Mouse (Mus musculus) heart, postnatal 4 days (tissue): ENCODE measurements around the gene Dnajb4. TPM values are rescaled to one million over a fixed set of nuclear protein-coding genes. Genes with fewer than 3 reads are reported as not detected.
A peak's percentile ranks its signal among the peaks of the same experiment; 100 is the strongest.

ENCODE experiments used
- DNase-seq: peaks from one replicate; pipeline ENCODE4 v3.0.0; 2021
- total RNA-seq, 2 experiments: library from RNA; stranded (reverse); gene quantifications; 2 replicates each; pipeline ENCODE4 v1.2.3; 2021

Dnajb4 gene
- total RNA-seq: 10 to 100 TPM; 58.3 to 62.3 TPM

DNA sequence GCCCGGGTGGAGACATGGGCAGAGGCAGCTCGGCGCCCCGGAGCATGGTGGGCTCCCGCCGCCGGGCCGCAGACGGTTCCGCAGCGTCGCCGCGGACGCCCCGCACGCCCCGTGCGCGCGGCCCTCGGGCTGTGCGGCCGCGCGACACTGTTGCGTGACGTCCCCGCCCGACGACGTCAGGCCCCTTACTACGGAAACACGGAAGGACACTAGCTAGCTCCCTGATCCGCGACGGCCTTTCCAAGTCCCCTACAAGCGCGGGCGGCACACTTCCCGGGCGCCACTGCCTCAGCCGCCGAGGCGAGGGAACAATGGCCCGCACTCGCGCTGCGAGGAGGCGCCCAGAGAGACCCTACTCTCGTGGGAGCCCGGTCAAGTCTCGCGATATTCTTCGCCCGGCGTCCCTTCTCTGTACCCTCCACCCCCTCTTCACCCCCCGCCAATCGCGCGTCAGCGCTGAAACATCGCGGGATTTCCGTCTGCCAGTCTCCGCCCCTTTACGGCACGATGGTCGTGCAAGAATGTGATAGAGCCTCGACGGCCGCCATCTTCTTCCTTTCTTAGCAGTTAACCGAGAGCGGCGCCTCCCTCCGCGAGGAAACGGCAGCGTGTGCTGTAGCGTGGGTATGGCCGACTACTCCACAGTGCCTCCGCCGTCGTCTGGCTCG, at the start of gene Dnajb4, which contains the start of gene Fubp1:
Dnajb4 (minus strand) TSS at position 336 of the 668 bp plus-strand sequence.
Fubp1 (plus strand) TSS at position 456 of the 668 bp plus-strand sequence.
- peak; percentile 100 for DNase-seq

DNA sequence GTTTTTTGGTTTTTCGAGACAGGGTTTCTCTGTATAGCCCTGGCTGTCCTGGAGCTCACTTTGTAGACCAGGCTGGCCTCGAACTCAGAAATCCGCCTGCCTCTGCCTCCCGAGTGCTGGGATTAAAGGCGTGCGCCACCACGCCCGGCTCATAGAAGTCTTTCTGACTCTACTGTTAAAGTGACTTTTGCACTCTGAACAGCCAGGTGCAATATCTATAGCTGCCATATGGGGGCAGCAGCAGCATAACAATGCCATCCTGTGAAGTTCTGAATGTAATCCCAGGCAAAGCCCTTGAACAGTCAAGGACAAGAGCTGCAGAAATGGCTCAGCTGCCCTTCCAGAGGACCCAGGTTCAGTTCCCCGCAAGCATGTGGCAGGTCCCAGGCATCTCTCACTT, 49.3 kb upstream of the Dnajb4 start:
- DNase-seq: peak; percentile 90

DNA sequence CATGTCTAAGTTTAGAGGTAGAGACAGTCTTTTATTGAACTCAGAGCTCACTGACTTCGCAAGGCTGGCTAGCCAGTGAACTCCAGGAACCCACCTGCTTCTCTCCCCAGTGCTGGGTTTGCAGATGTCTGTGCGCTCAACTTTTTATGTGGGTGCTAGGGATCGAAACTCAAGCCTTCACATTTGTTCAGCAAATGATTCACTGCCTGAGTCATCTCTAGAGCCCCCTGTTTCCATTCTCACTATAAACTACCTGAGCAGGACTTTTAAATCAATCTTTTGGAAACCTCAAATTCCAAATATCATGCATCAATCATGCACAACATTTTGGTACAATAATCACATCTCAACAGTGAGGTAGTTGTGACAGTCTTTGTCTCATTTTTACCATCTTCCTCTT, 47.4 kb upstream of the Dnajb4 start:
- DNase-seq: no peak

DNA sequence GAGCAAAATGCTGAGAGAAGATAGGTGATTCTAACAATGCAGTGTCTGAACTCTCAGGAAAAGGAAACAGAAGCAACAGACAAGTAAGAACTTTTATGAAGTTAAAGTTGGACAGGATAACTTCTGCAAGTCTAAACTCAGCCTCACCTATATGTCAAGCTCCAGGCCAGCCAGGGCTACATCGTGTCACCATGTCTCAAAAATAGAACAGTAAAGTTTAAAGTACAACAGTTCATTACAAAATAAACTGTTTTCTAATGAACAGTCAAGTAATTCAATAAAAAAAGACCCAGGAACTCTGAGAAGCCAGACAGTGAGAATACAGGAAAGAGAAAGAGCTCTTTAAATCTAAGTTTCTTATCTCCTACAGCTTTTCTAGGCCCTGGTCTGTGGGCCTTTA, 40.4 kb upstream of the Dnajb4 start:
- no peak for DNase-seq

DNA sequence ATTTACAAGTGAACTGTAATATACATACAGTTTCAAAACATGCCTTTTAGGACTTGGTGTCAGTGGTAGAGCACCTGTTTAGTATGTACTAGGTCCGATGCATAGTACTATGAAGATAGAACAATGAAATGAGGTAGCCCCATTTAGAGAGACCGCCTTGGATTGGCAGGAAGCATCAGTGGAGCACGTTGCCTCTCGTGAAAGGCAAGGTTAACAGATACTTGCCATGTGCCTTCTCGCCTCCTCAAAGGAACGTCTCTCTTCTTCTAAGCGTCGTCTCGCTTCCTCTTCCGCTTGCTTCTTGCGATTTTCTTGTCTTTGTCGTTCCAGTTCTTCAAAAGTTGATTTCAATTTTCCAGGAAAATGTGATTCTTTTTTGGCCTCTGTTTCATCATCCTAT, 37.6 kb upstream of the Dnajb4 start:
- no peak for DNase-seq

DNA sequence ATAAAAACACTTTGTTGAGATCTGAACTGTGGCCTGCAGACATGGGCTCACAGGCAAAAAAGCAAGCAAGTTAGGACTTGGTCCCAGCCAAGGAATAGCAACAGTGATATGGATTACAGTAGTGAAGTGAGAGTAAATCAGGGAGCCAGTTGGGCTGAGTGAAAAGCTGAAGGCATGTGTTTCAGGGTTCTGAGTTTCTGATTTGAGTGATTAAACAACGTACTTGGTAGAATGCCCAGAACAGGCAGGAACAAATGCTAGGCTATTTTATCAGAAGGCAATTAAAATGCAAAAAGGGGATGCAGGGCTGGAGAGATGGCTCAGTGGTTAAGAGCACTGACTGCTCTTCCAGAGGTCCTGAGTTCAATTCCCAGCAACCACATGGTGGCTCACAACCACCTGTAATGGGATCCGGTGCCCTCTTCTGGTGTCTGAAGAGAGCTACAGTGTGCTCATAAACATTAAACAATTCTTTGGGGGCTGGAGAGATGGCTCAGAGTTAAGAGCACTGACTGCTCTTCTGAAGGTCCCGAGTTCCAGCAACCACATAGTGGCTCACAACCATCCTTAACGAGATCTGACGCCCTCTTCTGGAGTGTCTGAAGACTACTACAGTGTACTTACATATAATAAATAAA, 35.3 kb upstream of the Dnajb4 start:
- no peak for DNase-seq

DNA sequence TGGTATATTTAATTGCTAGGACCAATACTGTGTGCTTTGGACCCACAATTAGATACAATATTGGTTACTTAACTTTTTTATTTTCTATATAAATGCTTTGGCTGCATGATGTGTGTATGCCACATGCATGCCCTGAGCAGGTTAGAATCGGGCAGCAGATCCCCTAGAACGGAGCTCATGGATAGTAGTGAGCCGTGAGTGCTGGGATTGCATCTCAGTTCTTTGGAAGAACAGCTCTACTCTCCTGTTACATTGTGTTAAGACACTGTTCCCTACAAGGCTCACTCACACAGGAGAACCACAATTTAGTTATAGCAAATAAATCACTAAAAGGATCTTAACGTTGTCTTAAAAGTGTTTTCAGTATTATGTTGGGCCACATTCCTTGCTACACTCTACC, 33.2 kb upstream of the Dnajb4 start:
- no peak for DNase-seq

DNA sequence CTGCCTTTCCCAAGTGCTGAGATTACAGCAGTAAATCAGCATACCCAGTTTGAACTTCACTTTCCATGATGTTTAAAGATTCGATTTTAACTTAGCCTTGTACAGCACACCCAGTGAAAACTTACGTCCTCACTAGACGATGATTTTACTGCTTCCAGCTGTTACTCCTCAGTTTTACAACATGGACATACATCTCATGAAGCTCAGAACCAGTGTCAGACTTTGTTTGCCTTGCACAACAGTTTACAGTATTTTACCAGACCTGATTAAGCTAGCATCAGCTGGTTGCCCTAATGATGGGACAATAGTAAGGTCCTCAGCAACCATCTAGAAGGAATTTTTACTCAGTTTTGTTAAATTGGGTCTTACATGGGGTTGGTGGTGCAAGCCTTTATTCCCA, 31.0 kb upstream of the Dnajb4 start:
- no peak for DNase-seq

DNA sequence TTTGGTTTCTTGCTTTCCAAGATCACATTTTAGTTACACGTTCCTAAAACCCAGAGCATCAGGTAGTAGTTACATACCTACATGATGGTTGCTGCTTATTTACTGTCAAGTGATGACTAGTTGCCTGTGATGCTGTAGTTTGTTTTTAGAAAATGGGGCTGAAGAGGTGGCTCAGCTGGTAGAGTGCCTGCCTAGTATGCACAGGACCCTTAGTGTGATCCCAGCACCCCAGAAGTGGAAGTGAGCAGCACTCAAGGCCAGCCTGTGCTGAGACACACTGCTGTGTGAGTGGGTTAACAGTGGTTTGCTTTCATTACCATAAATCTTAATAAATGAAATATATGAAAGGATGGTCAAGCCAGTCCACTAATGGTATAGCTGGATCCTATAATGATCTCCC, 29.5 kb upstream of the Dnajb4 start:
- DNase-seq: no peak

DNA sequence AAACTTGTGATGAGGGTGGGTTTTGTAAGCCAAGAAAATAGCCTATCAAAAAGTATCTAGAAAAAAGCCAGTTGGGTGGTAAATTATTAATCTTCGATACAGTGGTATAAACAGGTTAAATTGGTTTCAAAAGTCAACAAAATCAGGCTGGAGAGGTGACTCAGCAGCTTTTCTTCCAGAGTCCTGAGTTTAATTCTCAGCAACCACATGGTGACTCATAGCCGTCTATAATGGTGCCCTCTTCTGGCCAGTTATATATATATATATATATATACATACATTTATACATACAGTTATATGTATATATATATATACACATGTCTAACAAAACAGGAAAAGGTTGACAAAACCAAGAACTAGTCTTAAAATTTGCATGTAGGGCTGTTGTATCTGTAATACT, 28.7 kb upstream of the Dnajb4 start:
- no peak for DNase-seq

DNA sequence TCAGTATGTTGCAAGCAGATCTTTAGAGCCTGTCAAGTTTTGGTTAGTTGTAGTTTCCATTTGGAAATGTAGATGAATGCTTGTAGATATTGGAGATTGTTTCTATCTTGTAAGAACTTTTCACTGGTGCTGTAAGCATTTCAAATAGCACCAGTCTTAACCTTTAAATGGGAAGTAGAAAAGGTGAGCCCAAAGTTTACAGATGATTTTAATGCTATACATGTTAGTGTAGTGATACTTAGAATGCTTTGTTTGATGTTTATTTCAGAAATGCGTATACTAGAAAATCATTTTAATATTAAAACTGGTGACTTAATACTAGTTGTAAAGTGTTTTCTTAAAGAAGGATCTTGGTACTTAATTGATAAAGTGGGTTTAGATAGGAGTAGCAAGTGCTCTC, 25.7 kb upstream of the Dnajb4 start:
- DNase-seq: no peak

DNA sequence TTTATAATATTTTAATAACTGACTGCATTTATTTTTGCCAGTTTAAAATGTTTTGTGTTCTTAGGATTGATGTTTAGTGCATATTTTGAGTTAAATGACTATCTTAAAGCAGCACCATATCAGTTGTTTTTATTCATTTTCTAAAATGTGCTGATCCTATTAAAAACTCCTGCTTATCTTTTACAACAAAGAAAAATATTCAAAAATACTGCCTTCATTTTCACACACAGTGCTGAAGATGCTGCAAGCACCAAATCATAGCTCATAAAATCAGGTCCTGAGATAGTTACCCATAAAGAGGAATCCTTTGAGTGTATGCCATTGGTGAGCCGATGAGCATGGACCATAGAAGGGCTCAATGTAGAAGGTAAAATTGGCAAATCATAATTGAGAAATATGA, 25.1 kb upstream of the Dnajb4 start:
- DNase-seq: no peak

DNA sequence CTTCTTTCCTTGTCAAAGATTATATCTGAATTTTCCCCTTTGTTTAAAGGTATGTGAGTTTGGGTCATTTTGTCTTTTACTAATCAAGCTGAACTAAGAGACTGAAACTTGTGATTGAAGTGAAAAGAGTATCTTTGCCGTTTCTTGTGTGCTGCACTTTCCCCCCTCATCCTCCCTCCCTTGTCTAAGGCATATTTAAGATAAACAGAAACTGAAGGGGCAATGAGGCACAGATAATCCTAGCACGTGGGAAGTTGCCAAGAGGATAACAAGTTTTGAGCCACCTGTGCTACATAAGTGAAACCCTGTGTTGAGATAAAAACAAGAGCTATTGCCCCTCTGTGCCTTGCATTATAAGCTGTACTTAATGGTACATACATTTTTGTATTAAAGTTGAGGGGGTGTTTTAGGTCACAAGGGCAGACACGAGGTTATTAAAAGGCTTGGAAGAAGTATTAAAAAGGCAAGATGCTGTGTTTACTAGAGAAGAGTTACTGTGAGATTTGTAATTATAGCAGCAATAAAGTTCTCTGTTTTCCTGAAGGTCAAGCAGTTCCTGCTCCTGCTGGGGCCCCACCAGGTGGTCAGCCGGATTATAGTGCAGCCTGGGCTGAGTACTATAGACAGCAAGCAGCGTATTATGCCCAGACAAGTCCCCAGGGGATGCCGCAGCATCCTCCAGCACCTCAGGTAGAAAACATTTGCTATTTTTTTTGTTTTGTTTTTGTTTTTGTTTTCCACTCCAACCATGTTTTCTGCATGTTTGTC, 21.4 kb upstream of the Dnajb4 start:
- no peak for DNase-seq

DNA sequence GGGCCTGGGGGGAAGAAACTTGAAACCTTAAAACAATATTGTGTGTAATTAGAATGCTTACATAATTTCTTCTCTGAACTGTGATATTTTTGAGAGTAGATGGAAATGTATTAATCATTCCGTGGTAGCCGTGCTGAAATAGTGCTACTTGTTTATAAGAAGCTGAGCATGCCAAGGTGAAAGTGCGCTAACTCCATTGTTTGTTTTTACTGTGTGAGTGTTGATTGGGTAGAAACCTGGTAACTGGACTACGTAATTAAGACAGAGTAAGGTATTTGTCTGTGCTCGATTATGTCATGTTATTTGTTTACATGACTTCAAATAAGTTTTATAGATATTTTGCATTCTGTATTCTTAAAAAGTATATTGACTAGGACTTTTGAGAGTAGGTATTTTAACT, 19.2 kb upstream of the Dnajb4 start:
- no peak for DNase-seq

DNA sequence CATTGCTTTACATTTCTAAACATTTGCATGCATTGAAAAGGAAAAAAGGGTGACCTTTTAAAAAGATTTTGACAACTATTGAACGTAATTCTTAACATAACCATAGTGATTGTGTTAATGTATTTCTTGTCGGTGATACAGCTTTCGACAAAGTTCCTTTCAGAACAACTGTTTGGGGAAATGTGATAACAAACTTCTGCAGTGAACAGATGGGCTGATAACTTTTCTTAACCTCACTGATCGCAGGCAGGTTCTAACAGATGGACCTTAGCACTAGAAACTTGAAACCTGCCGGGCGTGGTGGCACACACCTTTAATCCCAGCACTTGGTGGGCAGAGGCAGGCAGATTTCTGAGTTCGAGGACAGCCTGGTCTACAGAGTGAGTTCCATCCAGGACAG, 18.7 kb upstream of the Dnajb4 start:
- no peak for DNase-seq

DNA sequence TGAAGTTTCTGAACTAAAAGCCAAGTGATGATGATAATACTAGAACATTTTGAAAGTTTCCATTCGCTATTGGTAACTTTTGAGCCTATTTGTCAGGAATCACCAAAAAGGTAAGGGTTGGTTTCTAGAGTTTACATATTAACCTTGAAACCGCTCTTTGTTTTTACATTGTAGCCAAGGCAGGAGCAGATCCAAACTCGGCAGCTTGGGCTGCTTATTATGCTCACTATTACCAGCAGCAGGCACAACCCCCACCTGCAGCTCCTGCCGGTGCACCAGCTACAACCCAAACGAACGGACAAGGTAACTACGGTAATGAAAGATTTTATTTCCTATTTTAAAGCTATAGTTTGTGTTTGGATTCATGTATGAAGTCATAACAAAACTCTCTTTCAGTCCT, 15.8 kb upstream of the Dnajb4 start:
- DNase-seq: no peak

DNA sequence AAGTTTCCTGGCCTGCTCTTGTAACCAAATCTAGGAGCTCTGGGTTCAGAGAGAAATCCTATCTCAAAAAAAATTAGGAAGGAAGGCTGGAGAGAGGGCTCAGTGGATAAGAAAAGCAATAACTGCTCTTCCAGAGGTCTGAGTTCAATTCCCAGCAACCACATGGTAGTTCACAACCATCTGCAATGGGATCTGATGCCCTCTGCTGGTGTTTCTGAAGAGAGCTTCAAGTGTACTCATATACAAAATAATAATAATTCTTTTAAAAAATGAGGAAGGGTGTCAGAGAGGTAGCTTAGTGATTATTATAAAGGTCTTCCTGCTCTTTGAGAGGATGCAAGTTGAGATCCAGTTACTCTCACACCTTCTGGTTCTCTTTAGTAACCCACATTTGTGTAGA, 14.8 kb upstream of the Dnajb4 start:
- DNase-seq: no peak

DNA sequence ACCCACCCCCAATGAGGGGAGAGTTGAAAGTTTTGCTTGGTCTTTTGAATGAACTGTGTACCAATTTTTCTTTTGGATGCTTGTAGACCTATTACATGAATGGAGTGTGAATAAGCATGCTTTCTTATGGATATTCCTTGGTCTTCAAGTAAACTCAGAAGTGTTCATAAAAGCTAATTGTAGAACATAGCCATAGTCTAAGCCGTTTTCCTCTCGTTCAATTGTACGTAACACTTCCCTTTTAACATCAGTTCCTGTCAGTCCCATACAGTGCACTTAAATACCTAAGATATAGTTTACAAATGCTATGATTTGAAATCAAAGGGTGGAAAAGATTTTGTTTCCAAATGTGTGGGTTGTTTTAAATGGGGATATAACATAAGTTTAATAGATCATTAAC, 3.3 kb upstream of the Dnajb4 start:
- no peak for DNase-seq

DNA sequence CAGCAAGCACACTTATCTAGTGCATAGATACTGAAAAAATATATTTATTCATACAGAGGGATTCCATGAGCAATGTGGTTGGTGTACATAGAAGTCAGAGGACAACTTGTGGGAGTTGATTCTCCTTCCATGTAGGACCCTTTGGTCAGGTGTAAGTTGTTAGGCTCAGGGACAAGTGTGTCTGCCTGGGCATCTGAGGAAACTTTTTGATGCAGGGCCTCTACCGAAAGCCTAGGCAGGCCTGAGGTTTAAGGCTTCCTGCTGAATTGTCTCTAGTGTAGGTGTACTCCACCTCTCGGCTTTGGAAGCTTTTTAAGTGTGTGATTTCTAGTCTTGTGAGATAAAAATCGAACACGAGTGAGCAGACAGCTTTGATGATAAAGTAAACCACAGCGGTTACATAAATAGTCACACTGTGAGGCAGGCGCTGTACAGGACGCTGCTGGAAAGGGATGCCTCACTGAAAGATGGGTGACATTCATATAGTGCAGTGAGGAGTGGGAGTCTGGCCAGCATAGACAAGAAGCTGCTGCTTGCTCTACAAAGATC, 1.7 kb upstream of the Dnajb4 start:
- no peak for DNase-seq

DNA sequence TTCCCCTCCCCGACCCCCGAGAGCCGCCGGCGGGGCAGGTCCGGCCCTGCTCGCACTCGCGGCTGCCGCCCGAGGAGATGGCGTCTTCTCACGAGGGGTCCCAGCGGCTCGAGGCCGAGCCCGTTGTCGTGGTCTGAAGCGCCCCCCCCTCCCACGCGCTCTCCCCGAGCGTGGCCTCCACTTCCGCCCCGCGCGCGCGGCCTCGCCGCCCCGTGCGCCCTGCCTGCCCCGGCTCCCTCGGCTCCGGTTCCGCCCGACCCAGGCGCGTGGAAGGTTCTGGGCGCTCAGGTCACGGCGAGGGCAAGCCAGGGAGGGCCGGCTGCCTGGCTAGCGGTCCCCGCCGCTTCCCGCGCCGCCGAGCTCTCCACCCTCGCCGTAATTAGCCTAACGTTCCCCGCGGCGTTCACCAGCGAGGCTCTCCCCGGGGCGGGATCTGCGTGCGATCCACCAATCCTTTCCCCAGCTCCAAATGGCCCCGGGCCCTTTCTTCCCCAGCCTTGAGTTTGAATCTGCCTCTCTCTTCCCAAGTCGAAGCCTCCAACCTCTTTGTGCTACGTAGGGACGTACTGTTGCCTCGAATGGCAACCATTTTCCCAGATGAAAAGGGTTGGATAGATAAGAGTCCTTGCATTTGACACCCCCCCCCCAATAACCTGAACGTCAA, 758 bp upstream of the Dnajb4 start:
- peak; percentile 74 for DNase-seq

DNA sequence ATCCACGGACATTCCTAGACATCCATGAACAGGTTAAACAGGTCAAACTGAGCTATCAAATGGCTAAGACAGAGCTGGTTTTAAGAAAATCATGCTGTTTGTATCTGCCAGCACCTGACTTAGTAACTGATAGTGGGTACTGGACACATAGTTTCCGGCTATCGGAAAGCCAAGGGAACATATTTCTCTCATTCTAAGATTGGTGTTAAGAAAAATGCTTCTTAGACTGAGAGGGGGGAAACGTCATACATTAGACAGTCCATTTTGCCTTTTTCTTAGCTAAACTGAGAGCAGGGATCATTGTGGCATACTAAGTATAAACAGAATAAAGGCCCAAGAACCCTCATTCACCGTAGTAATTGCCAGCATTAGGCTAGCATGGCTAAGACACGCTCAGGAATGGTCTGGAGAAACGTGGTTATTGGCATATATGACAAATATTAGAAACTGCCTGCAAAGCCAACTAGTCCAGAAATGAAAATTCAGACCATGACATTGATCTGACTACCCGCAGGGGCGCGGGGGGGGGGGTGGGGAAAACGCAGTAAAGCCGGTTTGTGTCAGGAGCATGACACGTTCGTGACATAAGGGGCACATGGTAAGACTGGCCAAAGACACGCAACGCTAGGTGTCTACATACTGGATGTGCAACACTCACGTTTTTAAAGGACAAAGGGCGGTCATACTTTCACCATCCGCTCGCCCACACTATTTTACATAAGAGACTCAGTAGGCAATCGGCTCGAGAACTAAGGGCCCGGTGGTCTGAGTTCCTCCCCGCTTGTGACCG, 730 bp downstream of the Dnajb4 start:
- no peak for DNase-seq
